Mouse (Mus musculus) testis, postnatal 10 days (tissue): ENCODE measurements around the gene Ncoa1.
A peak's percentile ranks its signal among the peaks of the same experiment; 100 is the strongest.
"Not testable (repeated sequence)": the region's sequence is repeated elsewhere in the genome, so short reads cannot be mapped to it uniquely, and the experiment has no call there.

Source experiments
- DNase-seq: peaks from one replicate; pipeline ENCODE4 v3.0.0; 2021; ENCODE audit warnings: low spot score

The Ncoa1 gene

DNA sequence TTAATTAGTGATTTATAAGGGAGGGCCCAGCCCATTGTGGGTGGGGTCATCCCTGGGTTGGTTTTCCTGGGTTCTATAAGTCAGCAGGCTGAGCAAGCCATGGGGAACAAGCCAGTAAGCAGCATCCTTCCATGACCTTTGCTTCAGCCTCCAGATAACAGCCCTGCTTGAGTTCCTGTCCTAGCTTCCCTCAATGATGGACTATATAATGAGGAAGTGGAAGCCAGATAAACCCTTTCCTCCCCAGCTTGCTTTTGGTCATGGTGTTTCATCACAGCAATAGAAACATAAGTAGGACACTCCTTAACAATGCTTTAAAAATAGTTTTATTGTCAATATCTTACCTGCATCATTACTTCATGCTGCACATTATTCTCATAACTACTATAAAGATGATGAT, 163.2 kb downstream of the Ncoa1 start:
- DNase-seq: no peak

DNA sequence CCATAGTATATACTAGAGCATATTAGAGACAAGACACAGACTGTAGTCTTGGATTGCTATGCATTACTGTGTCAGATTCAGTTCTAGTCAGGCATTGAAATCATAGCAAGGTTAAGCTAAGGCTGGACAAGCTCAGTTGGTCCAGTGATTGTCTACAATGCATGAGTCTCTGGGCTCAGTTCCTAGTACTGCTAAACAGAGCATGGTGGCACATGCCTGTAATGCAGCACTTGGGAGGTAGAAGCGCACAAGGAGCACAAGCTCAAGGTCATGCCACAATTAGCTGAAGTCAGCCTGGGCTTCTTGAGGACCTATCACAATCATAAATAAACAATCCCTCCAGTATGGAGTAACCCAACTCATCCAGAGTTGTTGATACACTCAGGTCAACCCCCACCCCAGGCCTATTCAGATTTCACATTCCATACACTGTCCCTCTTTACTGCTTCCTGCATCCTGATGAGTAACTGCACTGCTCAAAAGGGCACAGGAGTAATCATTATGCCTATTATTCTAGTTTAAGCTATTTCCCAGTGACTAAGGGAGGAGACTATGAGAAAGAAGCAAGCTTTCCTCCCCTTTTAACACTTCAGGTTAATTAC, 170.2 kb downstream of the Ncoa1 start:
- no peak for DNase-seq

DNA sequence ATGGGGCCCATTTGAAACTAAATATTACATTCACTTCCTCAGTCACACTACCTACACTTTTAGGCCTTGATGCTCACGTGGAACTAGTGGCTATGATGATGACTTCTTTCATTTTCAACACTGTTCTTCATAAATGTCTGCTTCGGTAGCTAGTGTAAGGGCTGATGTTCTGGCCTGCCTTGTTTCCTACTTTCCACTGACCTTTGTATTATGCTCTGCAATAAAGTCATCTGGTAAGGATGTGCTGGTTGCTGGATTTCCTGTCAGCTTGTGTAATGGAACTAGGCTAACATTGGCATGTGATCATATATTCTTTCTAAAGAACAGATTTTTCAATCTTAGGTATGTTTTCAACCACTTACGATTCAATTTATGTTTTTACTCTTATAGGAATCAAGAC, 177.7 kb downstream of the Ncoa1 start:
- DNase-seq: no peak

DNA sequence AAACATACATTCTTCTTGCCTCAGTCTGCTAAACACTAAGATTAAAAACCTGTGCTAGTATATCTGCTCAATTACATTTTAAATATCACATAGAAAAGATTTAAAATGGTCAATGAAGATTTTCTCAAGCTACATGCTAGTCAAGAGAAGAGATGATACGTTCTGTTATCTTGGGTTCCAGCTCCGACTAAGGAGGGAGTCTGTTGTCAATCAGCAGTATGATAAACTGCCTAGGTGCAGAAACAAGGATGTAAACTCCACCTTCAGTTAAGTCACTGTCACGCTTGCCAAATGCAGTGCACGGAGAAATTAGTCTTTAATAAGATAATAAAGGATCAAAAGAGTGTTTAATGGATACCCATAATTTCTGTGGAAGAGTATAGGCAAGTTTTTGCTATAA, 178.4 kb downstream of the Ncoa1 start:
- DNase-seq: no peak

DNA sequence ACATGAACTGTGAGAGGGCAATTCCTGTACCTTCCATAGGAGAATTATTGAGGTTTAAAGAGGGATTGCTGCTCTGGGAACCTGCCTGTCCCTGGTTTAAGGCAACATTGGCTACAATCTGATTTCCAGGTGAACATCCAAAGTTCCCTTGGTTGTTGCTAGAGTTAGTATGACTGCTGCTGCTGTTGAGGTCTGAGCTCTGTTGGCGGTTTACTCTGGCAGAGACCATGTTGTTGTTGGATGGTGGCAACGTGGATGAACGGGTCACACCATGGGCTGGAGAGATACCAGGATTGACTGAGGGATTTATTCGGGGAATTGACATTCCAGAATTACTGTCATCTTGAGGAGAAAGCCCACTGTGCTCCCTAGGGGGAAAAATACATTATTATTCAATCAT, 181.1 kb downstream of the Ncoa1 start:
- DNase-seq: no peak

DNA sequence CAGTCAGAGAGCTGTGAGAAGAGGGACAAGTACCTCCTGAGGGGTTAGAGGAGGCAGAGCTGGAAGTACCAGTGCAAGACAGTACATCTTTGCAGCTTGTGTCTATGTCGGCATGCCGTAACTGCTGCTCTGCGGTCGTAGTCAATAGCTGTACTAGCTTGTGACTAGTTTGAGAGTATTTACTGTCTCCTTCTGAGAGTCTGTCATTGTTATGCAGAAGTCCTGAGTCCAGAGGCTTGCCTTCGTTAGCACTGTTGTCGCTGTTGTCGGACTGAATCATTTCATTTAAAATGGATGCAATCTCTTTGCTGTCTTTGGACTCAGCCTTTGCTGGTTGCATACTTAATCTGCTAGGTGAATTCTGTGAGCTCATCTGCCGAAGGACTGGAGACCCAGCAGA, 181.7 kb downstream of the Ncoa1 start:
- no peak for DNase-seq

DNA sequence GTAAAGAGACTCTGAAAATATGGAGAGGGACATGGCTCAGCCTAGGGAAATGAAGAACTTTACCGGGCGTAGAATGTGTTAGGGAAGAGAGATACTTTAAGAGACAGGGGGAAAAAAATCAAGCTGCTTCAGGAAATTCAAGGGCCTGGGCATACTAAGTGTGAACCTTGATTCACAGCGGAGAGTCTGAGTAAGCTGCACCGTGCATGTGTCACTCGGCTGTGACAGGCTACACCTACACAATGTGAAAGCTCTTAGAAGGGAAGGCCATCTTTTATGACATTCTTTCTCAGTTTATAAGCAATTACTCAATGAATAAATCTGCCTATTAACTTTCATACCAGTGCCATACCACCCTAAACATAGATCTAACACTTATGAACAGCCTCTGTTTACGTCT, 183.2 kb downstream of the Ncoa1 start:
- no peak for DNase-seq

DNA sequence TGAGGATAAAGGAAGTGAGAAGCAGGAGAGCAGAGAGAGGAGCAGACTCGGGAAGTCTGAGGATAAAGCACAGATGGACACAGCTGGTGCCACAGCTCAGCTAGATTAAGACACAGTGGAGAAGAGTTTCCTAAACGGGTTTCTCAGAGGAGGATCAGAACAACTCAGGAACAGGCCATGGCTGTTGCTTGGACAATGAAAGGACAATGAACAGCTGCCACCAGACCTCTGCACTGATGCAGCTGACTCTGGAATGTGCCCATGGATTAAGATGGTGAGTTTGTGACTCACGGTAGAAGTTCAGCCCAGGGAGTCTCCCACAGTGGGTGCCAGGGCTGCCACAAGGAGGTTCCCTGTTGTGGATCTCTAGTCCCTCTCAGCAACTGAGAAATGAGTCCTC, 191.8 kb downstream of the Ncoa1 start:
- DNase-seq: no peak

DNA sequence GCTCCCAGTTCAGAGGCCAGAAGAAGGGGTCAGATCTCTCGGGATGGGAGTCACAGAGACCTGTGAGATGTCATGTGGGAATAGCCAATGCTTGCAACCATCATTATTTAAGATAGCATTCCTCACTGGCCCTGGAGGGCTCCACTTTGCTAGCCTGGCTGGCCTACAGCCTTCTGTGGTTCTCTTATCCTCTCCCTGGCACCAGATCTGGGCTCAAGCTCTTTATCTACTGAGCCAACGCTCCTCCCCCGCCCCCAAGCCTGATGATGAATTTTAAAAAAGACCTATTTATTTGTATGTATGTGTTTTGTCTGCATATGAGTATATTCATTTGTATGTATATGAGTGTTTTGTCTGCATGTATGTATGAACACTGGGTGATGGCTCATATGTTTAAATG, 197.1 kb downstream of the Ncoa1 start:
- DNase-seq: no peak

DNA sequence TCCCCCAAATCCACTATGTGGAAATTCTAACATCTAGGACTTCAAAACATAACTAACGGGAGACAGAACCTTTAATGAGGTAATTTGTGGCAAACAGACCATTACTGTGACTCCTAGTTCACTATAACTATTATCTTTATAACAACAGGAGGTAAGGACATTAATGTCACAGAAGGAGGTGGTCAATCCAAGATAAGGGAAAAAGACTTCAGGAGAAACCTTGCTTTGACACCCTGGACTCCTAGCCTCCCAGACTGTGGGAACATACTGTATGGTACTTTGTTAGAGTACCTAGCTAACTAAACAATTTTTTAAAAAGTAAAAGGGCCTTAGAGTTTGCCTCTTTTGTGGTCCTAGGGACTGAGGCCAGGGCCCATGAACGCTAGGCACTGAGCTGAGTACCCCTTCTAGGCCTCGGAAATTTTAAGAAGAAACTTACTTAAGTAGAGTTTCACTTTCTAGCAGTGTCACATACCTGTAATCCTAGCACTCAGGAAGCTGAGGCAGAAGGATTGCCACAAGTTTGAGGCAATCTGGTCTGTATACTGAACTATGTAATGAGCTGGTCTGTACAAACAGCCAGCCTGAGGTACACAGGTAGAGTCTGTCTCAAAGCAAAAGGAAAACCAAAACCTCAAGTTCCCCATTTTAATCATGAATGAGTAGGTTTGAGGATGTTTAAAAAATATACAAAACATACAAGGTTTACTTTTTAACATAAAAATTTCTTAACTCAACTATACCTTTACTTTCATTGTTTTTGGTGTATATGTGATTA, 197.8 kb downstream of the Ncoa1 start:
- DNase-seq: no peak

DNA sequence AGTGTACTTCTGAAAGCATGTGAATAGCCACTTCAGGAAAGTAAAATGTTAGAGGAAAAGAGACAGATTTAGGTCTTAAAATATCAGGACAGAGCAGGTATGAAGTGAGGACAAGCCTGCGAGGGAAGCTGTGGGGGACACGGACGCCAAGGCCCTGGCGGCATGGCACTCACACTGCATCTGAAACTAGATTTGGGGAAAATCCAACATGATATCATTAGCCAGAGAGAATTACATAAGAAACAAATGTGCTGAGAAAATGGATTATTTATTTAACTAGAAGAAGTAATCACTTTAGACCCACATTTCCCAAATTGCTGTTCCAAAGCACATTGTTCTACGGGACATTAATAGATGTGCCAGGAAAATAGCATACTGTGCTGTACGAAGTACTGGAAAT, 205.9 kb downstream of the Ncoa1 start:
- DNase-seq: no peak

DNA sequence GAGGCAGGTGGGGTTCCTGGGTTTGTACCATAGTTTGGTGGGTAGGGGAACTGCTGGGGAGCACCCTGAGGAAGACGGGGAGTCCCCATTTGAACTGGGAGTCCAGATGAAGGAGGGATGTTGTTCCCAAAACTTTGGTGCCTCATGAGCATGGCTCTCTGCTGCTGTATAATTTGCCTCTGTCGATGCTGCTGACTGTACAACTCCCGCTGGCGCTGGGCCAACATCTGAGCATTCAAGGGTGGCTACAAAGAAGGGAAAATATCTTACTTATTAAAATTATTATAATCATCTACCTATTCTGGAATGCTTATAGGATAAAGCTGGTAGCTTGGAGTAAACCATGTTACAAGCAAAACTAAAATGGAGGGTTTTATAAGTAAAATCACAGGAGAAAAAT, 209.2 kb downstream of the Ncoa1 start:
- peak; percentile 56 for DNase-seq

DNA sequence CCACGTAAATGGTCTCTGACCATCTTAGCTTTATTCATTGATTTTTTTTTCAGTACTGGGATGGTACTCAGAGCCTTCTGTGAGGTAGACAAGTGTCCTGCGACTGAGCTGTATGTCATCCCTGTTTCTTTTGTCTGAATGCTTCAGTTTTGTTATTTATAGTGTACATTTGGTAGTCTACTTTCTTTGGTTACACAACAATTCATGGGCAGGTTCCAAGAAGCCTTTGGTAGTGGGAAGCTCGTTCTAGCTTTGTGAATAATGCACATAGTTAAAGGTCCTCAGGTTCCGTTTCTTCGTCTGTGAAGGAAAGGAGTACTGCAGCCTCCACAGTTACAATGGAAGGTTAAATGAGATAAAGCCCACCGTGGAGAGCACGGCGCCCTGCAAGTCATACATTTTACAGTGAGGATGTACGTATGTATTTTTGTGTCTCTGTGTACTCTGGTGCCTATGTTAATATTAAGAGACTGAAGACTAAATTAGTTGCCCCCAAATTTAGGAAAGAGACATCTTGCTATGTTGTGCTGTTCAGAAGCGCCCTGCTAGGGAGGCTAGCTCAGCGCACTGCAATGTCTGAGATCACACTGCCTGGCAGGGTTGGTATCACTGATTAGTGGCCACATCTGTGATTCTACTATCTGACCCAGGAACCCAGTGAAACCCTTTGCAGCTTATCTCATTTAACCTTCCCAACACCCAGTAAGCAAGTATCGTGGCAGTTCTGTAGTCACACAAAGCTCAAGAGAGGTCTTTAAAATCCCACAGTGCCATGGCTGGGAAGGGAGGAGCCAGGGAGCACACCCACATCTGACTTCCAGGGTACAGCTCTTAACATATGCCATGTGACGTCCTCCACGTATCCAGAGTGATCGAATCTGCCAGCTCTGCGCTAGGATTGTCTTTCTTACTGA, 224.0 kb downstream of the Ncoa1 start:
- no peak for DNase-seq

DNA sequence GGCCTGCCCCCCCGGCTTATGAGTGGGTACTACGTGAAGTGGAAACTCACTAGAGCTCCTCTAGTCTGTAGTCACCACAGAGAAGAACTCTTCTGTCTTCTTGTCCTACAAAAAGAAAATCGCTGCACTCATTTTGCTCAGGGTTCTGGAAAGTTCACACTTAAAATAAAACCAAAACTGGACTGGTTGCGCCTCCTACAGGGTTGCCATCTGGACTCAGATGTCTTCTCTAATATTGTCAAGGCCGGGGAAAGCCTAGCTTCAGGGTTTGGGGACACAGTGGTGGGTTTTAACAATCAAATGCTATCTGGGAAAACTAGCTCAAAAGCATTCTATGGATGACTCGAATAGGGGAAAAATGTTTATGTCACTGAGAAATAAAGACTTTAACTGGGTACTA, 227.2 kb downstream of the Ncoa1 start:
- DNase-seq: no peak

DNA sequence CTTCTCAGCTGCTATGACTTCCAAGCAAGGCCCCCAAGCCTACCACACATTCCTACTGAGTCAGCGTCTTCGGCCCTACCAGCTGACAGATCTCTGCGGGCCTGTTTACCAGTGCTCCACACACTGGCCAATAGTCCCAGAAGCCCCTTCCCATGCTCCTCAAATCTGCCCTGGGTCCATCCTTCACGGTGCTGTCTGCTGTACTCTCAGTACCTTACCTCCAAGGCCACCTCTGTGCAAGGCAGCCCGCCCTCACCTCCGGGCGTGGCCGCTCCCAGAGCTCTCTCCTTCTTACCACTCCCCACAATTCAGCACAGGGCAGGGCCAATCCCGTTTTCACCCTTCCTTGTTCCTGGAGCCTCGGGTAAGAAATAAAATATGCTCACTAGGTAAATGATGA, 231.2 kb downstream of the Ncoa1 start:
- DNase-seq: no peak

DNA sequence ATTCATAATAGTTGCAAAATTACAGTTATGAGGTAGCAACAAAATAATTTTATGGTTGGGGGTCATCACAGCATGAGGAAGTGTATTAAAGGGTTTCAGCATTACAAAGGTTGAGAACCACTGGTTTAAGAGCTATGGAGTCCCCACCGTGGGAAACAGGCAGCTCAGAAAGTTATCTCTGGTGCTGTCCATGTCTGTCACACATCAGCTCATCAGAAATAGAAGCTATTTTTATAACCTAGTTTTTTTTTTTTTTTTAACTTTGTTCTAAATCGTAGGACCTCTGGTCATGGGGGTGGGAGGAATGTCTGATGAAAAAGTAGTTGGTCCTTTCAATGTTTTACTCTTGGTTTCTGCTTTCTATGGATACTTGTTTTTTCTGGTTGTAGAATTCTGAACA, 233.2 kb downstream of the Ncoa1 start:
- DNase-seq: no peak

DNA sequence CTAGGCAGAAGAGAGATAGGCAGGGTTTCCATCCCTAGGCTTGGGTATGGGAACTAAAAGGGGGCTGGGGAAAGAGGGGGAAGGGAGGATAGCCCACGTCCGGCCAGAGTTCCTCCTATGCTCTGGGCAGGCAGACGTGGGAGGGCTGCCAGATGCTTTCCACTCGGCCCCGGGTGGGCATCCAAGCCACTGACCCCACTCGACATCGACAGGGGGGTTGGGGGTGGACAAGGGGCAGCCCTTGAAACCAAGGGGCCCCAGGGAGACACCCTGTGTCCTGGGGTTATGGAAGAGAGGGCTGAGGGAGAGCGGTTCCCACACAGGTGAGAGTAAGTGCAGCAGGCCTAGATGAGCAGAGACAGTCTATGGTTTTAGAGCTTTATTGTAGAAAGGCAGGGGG, 236.7 kb downstream of the Ncoa1 start:
- not testable (repeated sequence) for DNase-seq

DNA sequence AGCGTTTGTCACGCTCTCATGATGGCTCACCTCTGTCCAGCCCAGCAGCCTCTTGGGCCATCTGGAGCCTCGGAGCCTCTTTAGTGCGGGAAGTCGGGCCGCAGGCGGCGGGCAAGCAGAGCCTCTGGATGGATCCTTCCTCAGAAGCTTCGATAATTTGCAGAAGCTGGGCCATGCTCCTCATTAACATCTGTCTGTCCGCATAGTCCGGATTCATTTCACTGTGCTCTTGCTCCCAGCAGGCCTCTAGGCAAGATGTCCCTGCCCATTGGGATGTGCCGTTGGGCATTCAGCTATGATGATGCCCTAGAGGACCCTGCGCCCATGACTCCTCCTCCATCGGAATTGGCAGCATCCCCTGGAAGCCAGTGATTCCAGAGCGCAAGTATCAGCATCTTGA, 239.5 kb downstream of the Ncoa1 start:
- no peak for DNase-seq

DNA sequence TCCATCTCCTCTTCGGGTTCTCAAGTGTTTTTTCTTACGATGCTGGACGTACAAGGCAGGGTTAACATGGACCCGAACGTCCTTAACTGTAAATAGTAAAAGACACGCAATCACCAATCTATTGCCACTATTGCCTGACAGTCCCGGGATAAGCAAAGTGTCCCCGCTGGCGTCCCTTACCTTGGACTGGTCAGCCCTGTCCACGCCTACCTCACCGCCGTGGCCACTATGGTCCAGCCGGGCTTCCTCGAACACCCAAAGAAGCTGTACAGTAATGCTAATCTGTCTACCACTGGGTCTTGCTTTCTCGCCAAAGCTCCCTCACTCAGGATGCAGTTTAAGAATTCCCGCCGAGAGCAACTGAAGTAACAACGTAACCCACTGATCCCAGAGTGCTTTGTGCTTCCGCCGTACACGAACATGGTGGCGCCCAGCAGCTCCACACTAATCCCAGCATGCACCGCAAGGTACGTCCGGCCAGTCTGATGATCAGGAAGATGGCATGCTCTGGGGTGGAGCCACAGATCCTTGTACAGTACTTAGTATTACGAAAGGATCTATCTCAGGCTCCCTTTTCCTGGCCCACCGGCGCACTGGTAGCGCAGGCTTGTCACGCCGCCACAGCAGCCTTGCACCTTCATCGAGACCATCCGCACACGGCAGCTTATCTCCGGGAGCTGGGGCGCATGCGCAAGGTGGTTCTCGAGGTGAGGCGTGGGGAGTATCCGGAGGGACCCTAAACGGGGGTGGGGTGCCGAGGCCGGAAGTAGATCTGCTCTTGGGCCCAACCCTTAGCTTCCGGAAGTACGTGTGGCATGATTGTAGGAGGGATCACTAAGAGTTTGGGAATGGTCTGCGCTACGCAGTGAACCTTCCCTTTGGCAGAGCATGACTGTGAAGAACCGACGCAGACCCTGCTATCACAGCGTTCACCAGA, 243.1 kb downstream of the Ncoa1 start, which contains the start of the genes Ptrhd1 and Cenpo:
Gene Ptrhd1, plus strand, starts transcription at position 456 of the 937 bp plus-strand sequence.
Gene Cenpo, minus strand, starts transcription at position 723 of the 937 bp plus-strand sequence.
- peak; percentile 94 for DNase-seq

DNA sequence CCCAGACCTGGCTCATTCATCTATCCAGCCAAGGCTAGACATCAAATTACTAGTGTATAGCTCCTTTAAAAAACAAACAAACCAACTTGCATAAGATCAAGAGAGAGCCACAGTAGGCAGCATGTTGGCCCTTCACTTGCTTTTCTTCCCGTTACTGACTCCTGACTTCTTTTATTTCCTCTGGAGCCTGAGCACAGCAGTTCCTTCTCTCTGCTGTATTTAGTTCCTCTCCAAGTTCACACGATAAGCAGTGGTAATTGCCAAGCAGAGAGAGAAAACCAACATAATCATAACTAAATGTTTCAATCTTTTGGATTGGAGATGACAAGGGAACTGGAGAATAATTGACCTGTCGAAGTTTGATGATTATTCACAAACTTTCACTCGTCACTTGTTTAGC, 244.2 kb downstream of the Ncoa1 start:
- no peak for DNase-seq

DNA sequence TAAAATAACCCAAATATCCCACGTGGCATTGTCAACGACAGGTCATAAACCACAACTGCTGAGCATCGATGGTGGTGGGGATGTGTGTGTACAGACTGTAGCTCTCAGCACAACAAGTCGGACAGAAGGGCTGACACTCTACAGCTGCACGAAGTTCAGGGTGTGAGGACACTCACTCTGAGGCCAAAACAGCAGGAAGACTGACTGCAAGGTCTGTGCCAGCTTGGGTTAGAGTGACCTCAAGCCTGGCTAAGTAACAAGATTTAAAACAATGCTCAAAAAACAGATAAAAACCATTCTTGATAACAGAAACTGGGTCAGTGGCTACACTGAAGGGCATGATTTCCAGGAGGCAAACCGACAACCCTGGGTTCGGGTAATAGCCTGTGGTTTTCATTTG, 246.8 kb downstream of the Ncoa1 start:
- DNase-seq: no peak

DNA sequence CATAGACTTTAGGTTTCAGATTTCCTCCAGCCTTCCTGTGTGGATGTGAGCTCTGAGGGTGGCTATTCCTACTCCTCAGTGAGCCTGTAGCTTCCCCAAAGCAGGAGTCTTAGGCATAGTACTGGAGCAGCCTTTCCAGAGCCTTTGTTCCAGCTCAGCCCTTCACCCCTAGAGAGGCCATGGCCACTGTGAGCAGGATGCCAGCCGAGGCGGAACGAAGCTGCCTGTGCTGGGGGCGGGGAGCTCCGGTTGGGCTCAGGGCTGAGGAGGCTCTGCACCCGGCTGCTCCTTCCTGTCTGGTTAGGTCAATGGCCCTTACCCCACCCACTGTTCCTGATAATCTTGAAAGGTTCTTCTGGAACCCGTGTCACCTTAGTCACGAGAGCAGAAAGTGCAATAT, 264.1 kb downstream of the Ncoa1 start:
- DNase-seq: peak; percentile 82
